Mouse (Mus musculus) CH12.LX (cell line): Measurements from ENCODE around the gene Gm14597.

ENCODE experiments used
- CTCF ChIP-seq, 2 experiments: IDR thresholded peaks in 1 of 2; conservative IDR thresholded peaks in 1 of 2; 2 replicates each; pipeline ENCODE4 v1.5.1; 2011 to 2012; ENCODE audit warnings: low read depth in 2 of 2, low read length in 2 of 2, improper control_type of control experiment in 1 of 2, inconsistent platforms in 1 of 2, mild to moderate bottlenecking in 1 of 2, moderate library complexity in 1 of 2
- ELF1 ChIP-seq: IDR thresholded peaks from 2 replicates; pipeline ENCODE4 v1.6.1; 2014; ENCODE audit warnings: low read depth, mild to moderate bottlenecking, inconsistent platforms, low read length, improper control_type of control experiment
- HCFC1 ChIP-seq: IDR thresholded peaks from 2 replicates; pipeline ENCODE4 v1.6.1; 2012; ENCODE audit warnings: low read depth, mild to moderate bottlenecking, inconsistent platforms, low read length, improper control_type of control experiment
- MAFK ChIP-seq: IDR thresholded peaks from 2 replicates; pipeline ENCODE4 v1.6.1; 2011; ENCODE audit warnings: low read length, improper control_type of control experiment; ENCODE audit not compliant: insufficient replicate concordance
- POLR2A ChIP-seq: IDR thresholded peaks from 2 replicates; pipeline ENCODE4 v1.6.1; 2011; ENCODE audit warnings: low read depth, mild to moderate bottlenecking, improper control_type of control experiment, low read length
- RCOR1 ChIP-seq: conservative IDR thresholded peaks from 2 replicates; pipeline ENCODE4 v1.6.1; 2012; ENCODE audit warnings: low read depth, mild to moderate bottlenecking, inconsistent platforms, low read length, improper control_type of control experiment
- ZC3H11A ChIP-seq: IDR thresholded peaks from 2 replicates; pipeline ENCODE4 v1.6.1; 2012; ENCODE audit warnings: low read depth, mild to moderate bottlenecking, inconsistent platforms, low read length, improper control_type of control experiment
- ZKSCAN1 ChIP-seq: IDR thresholded peaks from 2 replicates; pipeline ENCODE4 v1.6.1; 2012; ENCODE audit warnings: low read depth, inconsistent platforms, low read length, improper control_type of control experiment, borderline replicate concordance

DNA sequence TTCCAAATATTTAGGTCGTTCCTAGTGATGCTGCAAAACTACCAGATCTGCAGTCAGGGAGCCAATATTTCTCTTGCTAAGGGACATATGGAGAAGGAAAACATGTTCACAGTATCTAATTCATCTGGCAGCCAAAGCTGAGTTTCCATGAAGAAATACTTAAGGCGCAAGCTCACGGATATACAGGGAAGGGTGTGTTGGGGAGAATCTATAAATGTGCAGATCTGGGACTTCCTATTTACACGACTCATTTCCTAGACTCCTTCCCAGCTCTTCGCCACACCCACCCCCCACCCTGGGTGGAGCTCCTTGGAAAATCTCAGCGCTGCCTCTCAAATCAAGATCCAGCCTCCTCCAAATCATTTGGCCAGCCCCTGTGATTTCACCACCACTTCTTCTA, 37.1 kb upstream of the Gm14597 start:
- TF ChIP-seq ELF1 = no peak
- no peak for TF ChIP-seq POLR2A
- no peak for TF ChIP-seq MAFK
- no peak for TF ChIP-seq ZKSCAN1
- TF ChIP-seq ZC3H11A = no peak
- TF ChIP-seq HCFC1 = no peak
- TF ChIP-seq CTCF (conservative IDR thresholded peaks at IDR 0.05 in 1 of 2, IDR thresholded peaks at IDR 0.05 in 1 of 2; ENCODE audit: low read depth in 2 of 2, low read length in 2 of 2) = no peak
- no peak for TF ChIP-seq RCOR1
